Mouse (Mus musculus) G1E (cell line): ENCODE data around the gene Slc30a4.

Experiments used
- CTCF ChIP-seq: IDR thresholded peaks from 2 replicates; pipeline ENCODE4 v1.5.1; 2012; ENCODE audit warnings: low read depth, low read length, inconsistent platforms, mixed read lengths
- GATA1 ChIP-seq: IDR thresholded peaks from 2 replicates; pipeline ENCODE4 v1.6.1; 2012; ENCODE audit warnings: borderline replicate concordance, low read length, inconsistent platforms, mixed read lengths
- GATA2 ChIP-seq: IDR thresholded peaks from 2 replicates; pipeline ENCODE4 v1.6.1; 2012; ENCODE audit warnings: low read depth, low read length, inconsistent platforms, borderline replicate concordance
- POLR2AphosphoS5 ChIP-seq: IDR thresholded peaks from 2 replicates; pipeline ENCODE4 v1.6.1; 2012; ENCODE audit warnings: low read depth, low read length, inconsistent platforms; ENCODE audit not compliant: insufficient replicate concordance
- TAL1 ChIP-seq: conservative IDR thresholded peaks from 2 replicates; pipeline ENCODE4 v1.6.1; 2012; ENCODE audit warnings: low read depth, low read length, inconsistent platforms, mixed read lengths

GRCm38 (mm10) chr2:122672841-122673240, 29.6 kb downstream of the Slc30a4 start:
- TF ChIP-seq CTCF: no peak
- TF ChIP-seq GATA2: no peak
- TF ChIP-seq GATA1: no peak
- no peak for TF ChIP-seq TAL1
- no peak for TF ChIP-seq POLR2AphosphoS5
